Mouse (Mus musculus): ENCODE data around the gene Pex16.

Gene Pex16

GRCm38 (mm10) chr2:92370375-92370774 is 4.1 kb upstream of the Pex16 start:
- no peak for ATAC-seq (ENCODE audit: low TSS enrichment)

- ATAC-seq (ENCODE audit: low TSS enrichment) = no peak
Observed at GRCm38 (mm10) chr2:92370821-92371805, 3.4 kb upstream of the Pex16 start.

GRCm38 (mm10) chr2:92371971-92372690 is 2.3 kb upstream of the Pex16 start:
- ATAC-seq (ENCODE audit: low TSS enrichment) = no peak

- no peak for ATAC-seq (ENCODE audit: low TSS enrichment)
Observed at GRCm38 (mm10) chr2:92372767-92373436, 1.6 kb upstream of the Pex16 start.

- no peak for ATAC-seq (ENCODE audit: low TSS enrichment)
Observed at GRCm38 (mm10) chr2:92373437-92373813, 1.1 kb upstream of the Pex16 start.

- peak; percentile 95 for ATAC-seq (ENCODE audit: low TSS enrichment)
Observed at GRCm38 (mm10) chr2:92375099-92375623, 685 bp downstream of the Pex16 start.

GRCm38 (mm10) chr2:92375788-92376187 is 1.3 kb downstream of the Pex16 start:
- ATAC-seq (ENCODE audit: low TSS enrichment) = no peak

GRCm38 (mm10) chr2:92376300-92376699 is 1.8 kb downstream of the Pex16 start:
- no peak for ATAC-seq (ENCODE audit: low TSS enrichment)

GRCm38 (mm10) chr2:92377320-92377719 is 2.8 kb downstream of the Pex16 start:
- ATAC-seq (ENCODE audit: low TSS enrichment) = no peak

- no peak for ATAC-seq (ENCODE audit: low TSS enrichment)
Observed at GRCm38 (mm10) chr2:92379783-92380494, 5.5 kb downstream of the Pex16 start.

GRCm38 (mm10) chr2:92380495-92381050 is 6.1 kb downstream of the Pex16 start:
- ATAC-seq (ENCODE audit: low TSS enrichment) = no peak

GRCm38 (mm10) chr2:92381161-92381560 is 6.7 kb downstream of the Pex16 start:
- ATAC-seq (ENCODE audit: low TSS enrichment) = no peak

GRCm38 (mm10) chr2:92381901-92382588 is 7.6 kb downstream of the Pex16 start, which contains the start of gene 1700029I15Rik:
1700029I15Rik (plus strand) TSS chr2:92382538.
- ATAC-seq (ENCODE audit: low TSS enrichment) = no peak

GRCm38 (mm10) chr2:92382759-92383158 is 8.3 kb downstream of the Pex16 start:
- ATAC-seq (ENCODE audit: low TSS enrichment) = no peak

- ATAC-seq (ENCODE audit: low TSS enrichment) = no peak
Observed at GRCm38 (mm10) chr2:92384101-92384500, 9.6 kb downstream of the Pex16 start.

GRCm38 (mm10) chr2:92385113-92386051 is 10.9 kb downstream of the Pex16 start:
- ATAC-seq (ENCODE audit: low TSS enrichment) = no peak

- no peak for ATAC-seq (ENCODE audit: low TSS enrichment)
Observed at GRCm38 (mm10) chr2:92386821-92387570, 12.5 kb downstream of the Pex16 start.

GRCm38 (mm10) chr2:92387646-92388045 is 13.2 kb downstream of the Pex16 start:
- ATAC-seq (ENCODE audit: low TSS enrichment) = peak; percentile 36

All from frontal cortex, adult (tissue).